Mouse (Mus musculus): Measurements from ENCODE around the gene Sarnp. TPM values are rescaled to one million over a fixed set of nuclear protein-coding genes. Genes with fewer than 3 reads are reported as not detected.
A peak's percentile ranks its signal among the peaks of the same experiment; 100 is the strongest.

Sarnp gene
- polyA plus RNA-seq, 1 experiment from 2014 or later: 137 TPM

- Histone ChIP-seq H3K4me2 (ENCODE audit: low read length) (peak within 1 kb of the TSS; percentile 86), H3K27ac (ENCODE audit: low read depth, low read length) (peak within 1 kb of the TSS; percentile 98), H3K36me3 (ENCODE audit: control insufficient read depth, insufficient read depth, low read length) (no peaks in the 10 kb centered on the region), H3K4me1 (ENCODE audit: control insufficient read depth, insufficient read depth, low read depth, low read length) (peaks cover 28% of the 10 kb centered on the region), H3K9ac (ENCODE audit: low read depth, low read length) (peak within 1 kb of the TSS; percentile 93), H3K9me3 (ENCODE audit: control insufficient read depth, low read length) (no peaks in the 10 kb centered on the region), H3K4me3 (ENCODE audit: low read length) (peak within 1 kb of the TSS; percentile 86), H3K27me3 (replicated peaks; ENCODE audit: control insufficient read depth, insufficient read depth, low read length) (no peaks in the 10 kb centered on the region)
- 16% methylated on average over 1 of the region's 1 CpGs for WGBS
- no peak for ATAC-seq
Measured at GRCm38 (mm10) chr10:128922822-128923012, 105.6 kb downstream of the Sarnp start, which contains the start of gene Rdh5. Gene Rdh5 (minus strand): TSS chr10:128922888.

- WGBS: under 1% methylated on average over 38 of the region's 42 CpGs
- H3K9me3 ChIP-seq (ENCODE audit: control insufficient read depth, low read length): no peaks in the 10 kb centered on the region
- H3K36me3 ChIP-seq (ENCODE audit: control insufficient read depth, insufficient read depth, low read length): no peaks in the 10 kb centered on the region
- peak overlapping the region; percentile 86 for H3K4me3 ChIP-seq (ENCODE audit: low read length)
- peak overlapping the region; percentile 86 for H3K4me2 ChIP-seq (ENCODE audit: low read length)
- no peaks in the 10 kb centered on the region for H3K27me3 ChIP-seq (replicated peaks; ENCODE audit: control insufficient read depth, insufficient read depth, low read length)
- ATAC-seq: peak; percentile 92
- H3K4me1 ChIP-seq (ENCODE audit: control insufficient read depth, insufficient read depth, low read depth, low read length): peaks cover 29% of the 10 kb centered on the region
- peak overlapping the region; percentile 98 for H3K27ac ChIP-seq (ENCODE audit: low read depth, low read length)
- H3K9ac ChIP-seq (ENCODE audit: low read depth, low read length): peak overlapping the region; percentile 93
Measured at GRCm38 (mm10) chr10:128923013-128923691, 106.0 kb downstream of the Sarnp start.

- 61% methylated on average over 9 of the region's 9 CpGs for WGBS
- Histone ChIP-seq H3K9ac (ENCODE audit: low read depth, low read length) (peak within 1 kb of the TSS; percentile 93), H3K9me3 (ENCODE audit: control insufficient read depth, low read length) (no peaks in the 10 kb centered on the region), H3K27me3 (replicated peaks; ENCODE audit: control insufficient read depth, insufficient read depth, low read length) (no peaks in the 10 kb centered on the region), H3K27ac (ENCODE audit: low read depth, low read length) (peak within 1 kb of the TSS; percentile 98), H3K36me3 (ENCODE audit: control insufficient read depth, insufficient read depth, low read length) (no peaks in the 10 kb centered on the region), H3K4me2 (ENCODE audit: low read length) (peak within 1 kb of the TSS; percentile 86), H3K4me1 (ENCODE audit: control insufficient read depth, insufficient read depth, low read depth, low read length) (peaks cover 27% of the 10 kb centered on the region), H3K4me3 (ENCODE audit: low read length) (peak within 1 kb of the TSS; percentile 86)
- no peak for ATAC-seq
Measured at GRCm38 (mm10) chr10:128923935-128924334, 106.8 kb downstream of the Sarnp start, which contains the start of gene Bloc1s1. Gene Bloc1s1 (minus strand): TSS chr10:128924035.

Other genes with a start within 250 kb of the Sarnp start
- gene Erbb3, start 227.7 kb upstream of the Sarnp start, polyA plus RNA-seq (2015; fragmentation: Nextera tagmentation; extraction: Ambion mirVana): 1.3 and 1.6 TPM in 2 replicates
- gene Rps26, start 190.6 kb upstream of the Sarnp start, polyA plus RNA-seq (2015; fragmentation: Nextera tagmentation; extraction: Ambion mirVana): 296 and 313 TPM in 2 replicates
- gene Ikzf4, start 171.3 kb upstream of the Sarnp start, polyA plus RNA-seq (2015; fragmentation: Nextera tagmentation; extraction: Ambion mirVana): 15.3 and 18.9 TPM in 2 replicates
- 14.9 and 16.1 TPM in 2 replicates for gene Suox, start 143.3 kb upstream of the Sarnp start, polyA plus RNA-seq (2015; fragmentation: Nextera tagmentation; extraction: Ambion mirVana)
- 118 and 130 TPM in 2 replicates for gene Rab5b, start 121.1 kb upstream of the Sarnp start, polyA plus RNA-seq (2015; fragmentation: Nextera tagmentation; extraction: Ambion mirVana)
- gene Pmel, start 113.1 kb upstream of the Sarnp start, polyA plus RNA-seq (2015; fragmentation: Nextera tagmentation; extraction: Ambion mirVana): 0.83 and 0.97 TPM in 2 replicates
- gene Cdk2, start 112.3 kb upstream of the Sarnp start, polyA plus RNA-seq (2015; fragmentation: Nextera tagmentation; extraction: Ambion mirVana): 18.3 and 24.2 TPM in 2 replicates
- 7.4 and 8.8 TPM in 2 replicates for gene Dgka, start 72.5 kb upstream of the Sarnp start, polyA plus RNA-seq (2015; fragmentation: Nextera tagmentation; extraction: Ambion mirVana)
- gene Pym1, start 69.4 kb upstream of the Sarnp start, polyA plus RNA-seq (2015; fragmentation: Nextera tagmentation; extraction: Ambion mirVana): 40.8 and 46.3 TPM in 2 replicates
- gene Mmp19, start 26.4 kb upstream of the Sarnp start, polyA plus RNA-seq (2015; fragmentation: Nextera tagmentation; extraction: Ambion mirVana): 0.45 and 0.74 TPM in 2 replicates
- gene Dnajc14, start 13.3 kb upstream of the Sarnp start, polyA plus RNA-seq (2015; fragmentation: Nextera tagmentation; extraction: Ambion mirVana): 49.6 and 53.2 TPM in 2 replicates
- gene Tmem198b, start 13.0 kb upstream of the Sarnp start, polyA plus RNA-seq (2015; fragmentation: Nextera tagmentation; extraction: Ambion mirVana): 19.6 and 20.4 TPM in 2 replicates
- 23.6 and 27.6 TPM in 2 replicates for gene Ormdl2, start 4.3 kb downstream of the Sarnp start, polyA plus RNA-seq (2015; fragmentation: Nextera tagmentation; extraction: Ambion mirVana)
- gene Gdf11, start 74.4 kb downstream of the Sarnp start, polyA plus RNA-seq (2015; fragmentation: Nextera tagmentation; extraction: Ambion mirVana): 5.8 and 6.5 TPM in 2 replicates
- gene Cd63, start 83.7 kb downstream of the Sarnp start, polyA plus RNA-seq (2015; fragmentation: Nextera tagmentation; extraction: Ambion mirVana): 322 and 343 TPM in 2 replicates
- gene Rdh5, start 105.6 kb downstream of the Sarnp start, polyA plus RNA-seq (2015; fragmentation: Nextera tagmentation; extraction: Ambion mirVana): 29.6 and 30.0 TPM in 2 replicates
- gene Bloc1s1, start 106.7 kb downstream of the Sarnp start, polyA plus RNA-seq (2015; fragmentation: Nextera tagmentation; extraction: Ambion mirVana): 247 and 278 TPM in 2 replicates
- 12.7 and 12.8 TPM in 2 replicates for gene Itga7, start 116.5 kb downstream of the Sarnp start, polyA plus RNA-seq (2015; fragmentation: Nextera tagmentation; extraction: Ambion mirVana)
- gene Mettl7b, start 143.7 kb downstream of the Sarnp start, polyA plus RNA-seq (2015; fragmentation: Nextera tagmentation; extraction: Ambion mirVana): not detected in 2 replicates
- not detected in 2 replicates for gene Olfr9, start 172.1 kb downstream of the Sarnp start, polyA plus RNA-seq (2015; fragmentation: Nextera tagmentation; extraction: Ambion mirVana)
- not detected in 2 replicates for gene Olfr763, start 193.5 kb downstream of the Sarnp start, polyA plus RNA-seq (2015; fragmentation: Nextera tagmentation; extraction: Ambion mirVana)
- gene Olfr764-ps1, start 222.6 kb downstream of the Sarnp start, polyA plus RNA-seq (2015; fragmentation: Nextera tagmentation; extraction: Ambion mirVana): not detected in 2 replicates
- gene Olfr765, start 232.7 kb downstream of the Sarnp start, polyA plus RNA-seq (2015; fragmentation: Nextera tagmentation; extraction: Ambion mirVana): not detected in 2 replicates